Mouse (Mus musculus) macrophage (primary cell): ENCODE data around the gene Insc. TPM values are rescaled to one million over a fixed set of nuclear protein-coding genes. Genes with fewer than 3 reads are reported as not detected.

ENCODE experiments used
- H3K27ac ChIP-seq: fragments of 350-480 bp; formaldehyde crosslinking; 2 replicates; pipeline ENCODE4 v1.9.0; 2021
- H3K36me3 ChIP-seq: fragments of 350-480 bp; formaldehyde crosslinking; 2 replicates; pipeline ENCODE4 v1.9.0; 2021; ENCODE audit errors: inconsistent target
- H3K4me3 ChIP-seq: fragments of 350-480 bp; formaldehyde crosslinking; 2 replicates; pipeline ENCODE4 v1.9.0; 2021; ENCODE audit errors: inconsistent target
- H3K79me2 ChIP-seq: fragments of 350-480 bp; formaldehyde crosslinking; 2 replicates; pipeline ENCODE4 v1.9.0; 2021; ENCODE audit errors: inconsistent target
- WGBS: methylation state at CpG from one replicate; pipeline ENCODE4 v1.1.7; 2026; ENCODE audit warnings: inconsistent platforms; ENCODE audit not compliant: missing documents; 5-methylcytosine and 5-hydroxymethylcytosine counted together
- polyA plus RNA-seq: library from polyadenylated mRNA; stranded (reverse); fragments of 250-400 nt; gene quantifications from 3 replicates; pipeline ENCODE4 v1.2.4, GENCODE M21; 2018; ENCODE audit warnings: inconsistent platforms

Insc gene
- polyA plus RNA-seq, 1 experiment from 2014 or later, result not detected

DNA sequence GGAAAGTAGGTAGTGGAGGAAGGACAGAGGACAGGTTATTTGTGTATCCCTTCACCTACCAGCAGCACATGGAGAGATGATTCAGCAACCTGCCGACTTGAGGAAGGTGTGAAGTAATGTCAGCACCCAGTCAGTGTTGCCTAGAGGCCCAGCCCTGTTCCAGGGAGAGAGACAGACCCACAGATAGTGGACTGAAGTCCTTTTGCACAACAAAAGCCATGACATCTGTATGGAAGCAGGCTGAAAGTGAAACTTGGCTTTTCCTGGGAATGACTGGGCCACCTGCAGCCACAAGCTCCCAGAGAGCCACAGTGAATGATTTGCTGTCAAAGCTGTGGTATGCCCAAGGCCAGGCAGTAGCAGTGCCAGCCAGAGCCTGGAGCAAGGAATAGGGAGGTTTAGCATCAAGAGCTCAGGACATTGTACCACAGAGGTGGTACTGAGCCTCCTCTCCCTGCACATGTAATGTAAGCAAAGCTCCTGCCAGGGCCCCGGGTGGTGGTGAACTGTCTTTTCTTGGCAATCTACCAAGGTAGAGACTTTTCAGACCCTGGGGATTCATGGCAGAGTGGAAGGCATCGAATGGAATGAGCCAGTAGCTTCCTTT lies 1.2 kb downstream of the Insc start:
- WGBS, result 61% methylated on average over 3 of the region's 3 CpGs

DNA sequence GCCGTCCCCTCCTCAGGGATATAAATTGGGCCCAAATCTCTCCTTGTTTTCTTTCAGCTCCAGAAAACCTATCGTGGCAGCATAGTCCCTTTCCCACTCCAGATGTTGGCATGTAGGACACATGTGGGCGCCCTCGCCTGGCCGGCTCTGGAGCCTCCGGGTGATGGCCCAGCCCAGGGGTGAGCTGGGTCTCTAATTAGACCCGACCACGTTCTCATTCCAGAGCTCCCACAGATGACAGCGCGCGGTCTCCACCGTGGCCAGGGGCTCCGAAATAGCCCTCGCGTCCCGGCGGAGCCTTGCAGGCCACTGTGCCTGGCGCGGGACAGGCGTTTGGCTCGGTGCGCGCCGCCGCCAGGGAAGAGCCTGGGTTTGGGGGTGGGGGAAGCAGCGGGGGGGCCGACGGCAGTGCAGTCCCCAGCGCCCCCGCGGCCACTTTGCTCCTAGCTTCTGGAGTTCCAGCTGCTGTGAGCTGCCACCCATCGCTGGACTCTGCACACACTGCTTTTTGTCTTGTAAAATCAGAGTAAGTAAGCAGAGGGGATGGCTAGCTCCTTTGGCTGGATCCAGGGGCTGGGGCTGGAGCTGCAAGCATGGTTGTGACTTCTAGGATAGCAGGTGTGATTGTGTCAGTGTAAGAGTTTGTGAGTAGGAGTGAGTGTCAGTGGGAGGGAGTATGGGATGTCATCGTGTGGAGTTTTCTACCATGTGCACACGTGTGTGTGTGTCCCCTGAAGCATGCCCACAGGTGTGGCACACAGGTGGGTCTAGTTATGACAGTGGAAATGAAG lies 2.2 kb downstream of the Insc start:
- Histone ChIP-seq H3K36me3 (no peaks in the 10 kb centered on the region), H3K79me2 (no peaks in the 10 kb centered on the region), H3K27ac (no peak overlapping the region), H3K4me3 (no peak overlapping the region)
- WGBS, result 12% methylated on average over 34 of the region's 34 CpGs

More for the DNA sequence above, 1.2 kb downstream of the Insc start:
- no peaks in the 10 kb centered on the region for H3K36me3 ChIP-seq
- H3K79me2 ChIP-seq, result no peaks in the 10 kb centered on the region
- no peak overlapping the region for H3K4me3 ChIP-seq
- no peak overlapping the region for H3K27ac ChIP-seq

DNA sequence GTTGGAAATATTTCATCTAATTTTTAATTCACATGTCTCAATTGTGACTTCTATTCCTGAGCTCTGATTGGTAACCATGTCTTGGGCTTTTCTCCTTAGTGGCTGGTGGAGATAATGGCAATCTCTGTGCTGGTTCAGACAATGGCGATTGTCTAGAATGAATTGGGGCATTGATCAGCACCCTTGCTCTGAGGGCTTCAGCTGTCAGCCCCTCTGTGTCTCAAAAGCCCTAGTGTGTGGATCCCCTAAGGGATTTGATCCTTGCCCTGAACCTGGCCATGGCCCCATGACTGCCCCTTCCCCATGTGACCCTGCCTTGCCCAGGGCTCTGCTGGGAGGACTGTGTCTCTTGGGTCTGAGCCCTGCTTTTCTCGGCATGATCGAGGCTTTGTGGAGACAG lies 4.1 kb downstream of the Insc start:
- Histone ChIP-seq H3K4me3 (no peak overlapping the region), H3K79me2 (no peaks in the 10 kb centered on the region), H3K27ac (no peak overlapping the region), H3K36me3 (no peaks in the 10 kb centered on the region)
- 93% methylated on average over 3 of the region's 3 CpGs for WGBS

DNA sequence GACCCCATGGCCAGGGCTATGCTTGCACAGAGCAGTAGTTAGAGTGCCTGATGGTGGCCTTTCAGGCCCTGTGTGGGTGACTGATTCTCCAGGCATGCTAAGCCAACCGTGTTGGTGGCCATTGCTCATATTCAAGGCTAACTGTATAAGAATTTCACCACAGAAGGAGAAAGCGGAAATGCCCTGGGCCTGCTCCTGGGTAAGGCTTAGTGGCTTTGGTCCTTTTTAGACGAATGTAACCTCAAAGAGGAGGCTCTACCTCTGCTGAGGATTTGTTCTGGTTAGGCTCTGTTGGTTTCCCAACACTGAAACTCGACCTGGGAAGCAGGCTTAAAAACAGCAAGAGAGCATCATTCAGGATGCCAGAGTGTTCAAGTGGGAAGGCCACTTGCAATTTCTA lies 4.7 kb downstream of the Insc start:
- no peaks in the 10 kb centered on the region for H3K36me3 ChIP-seq
- no peaks in the 10 kb centered on the region for H3K79me2 ChIP-seq
- WGBS, result 61% methylated on average over 4 of the region's 4 CpGs

GRCm38 (mm10) chr7:114753471-114753870 lies 10.0 kb downstream of the Insc start:
- Histone ChIP-seq H3K27ac (no peak overlapping the region), H3K79me2 (no peaks in the 10 kb centered on the region), H3K4me3 (no peak overlapping the region), H3K36me3 (no peaks in the 10 kb centered on the region)
- 87% methylated on average over 2 of the region's 2 CpGs for WGBS

More for the DNA sequence above, 4.7 kb downstream of the Insc start:
- Histone ChIP-seq H3K27ac (no peak overlapping the region), H3K4me3 (no peak overlapping the region)

GRCm38 (mm10) chr7:114754196-114754595 lies 10.7 kb downstream of the Insc start:
- WGBS, result 54% methylated on average over 1 of the region's 1 CpGs
- H3K36me3 ChIP-seq, result no peaks in the 10 kb centered on the region
- no peaks in the 10 kb centered on the region for H3K79me2 ChIP-seq
- no peak overlapping the region for H3K4me3 ChIP-seq
- no peak overlapping the region for H3K27ac ChIP-seq

DNA sequence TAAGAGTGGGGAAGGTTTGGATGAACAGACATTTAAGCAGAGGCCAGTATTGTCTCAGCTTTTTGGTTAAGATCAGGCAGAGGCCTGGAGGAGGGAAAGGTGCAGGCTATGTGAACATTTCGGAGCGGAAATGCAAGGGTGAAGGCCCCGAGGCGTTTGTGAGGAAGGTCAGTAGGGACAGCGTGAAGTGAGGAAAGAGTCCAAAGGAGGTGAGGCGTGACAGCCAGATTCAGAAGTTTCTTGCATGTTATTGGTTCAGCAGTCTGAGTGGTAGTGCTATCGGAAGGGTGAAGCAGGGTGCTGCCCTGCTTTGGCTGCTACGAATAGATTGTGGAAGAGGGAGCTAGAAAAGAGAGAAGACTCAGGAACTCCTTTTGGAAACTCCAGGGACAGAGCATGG lies 11.1 kb downstream of the Insc start:
- no peak overlapping the region for H3K27ac ChIP-seq
- 95% methylated on average over 8 of the region's 8 CpGs for WGBS
- H3K36me3 ChIP-seq, result no peaks in the 10 kb centered on the region
- no peaks in the 10 kb centered on the region for H3K79me2 ChIP-seq
- no peak overlapping the region for H3K4me3 ChIP-seq

GRCm38 (mm10) chr7:114762660-114763059 lies 19.2 kb downstream of the Insc start:
- no peak overlapping the region for H3K27ac ChIP-seq
- no peak overlapping the region for H3K4me3 ChIP-seq
- no peaks in the 10 kb centered on the region for H3K79me2 ChIP-seq
- 46% methylated on average over 2 of the region's 2 CpGs for WGBS
- H3K36me3 ChIP-seq, result no peaks in the 10 kb centered on the region

DNA sequence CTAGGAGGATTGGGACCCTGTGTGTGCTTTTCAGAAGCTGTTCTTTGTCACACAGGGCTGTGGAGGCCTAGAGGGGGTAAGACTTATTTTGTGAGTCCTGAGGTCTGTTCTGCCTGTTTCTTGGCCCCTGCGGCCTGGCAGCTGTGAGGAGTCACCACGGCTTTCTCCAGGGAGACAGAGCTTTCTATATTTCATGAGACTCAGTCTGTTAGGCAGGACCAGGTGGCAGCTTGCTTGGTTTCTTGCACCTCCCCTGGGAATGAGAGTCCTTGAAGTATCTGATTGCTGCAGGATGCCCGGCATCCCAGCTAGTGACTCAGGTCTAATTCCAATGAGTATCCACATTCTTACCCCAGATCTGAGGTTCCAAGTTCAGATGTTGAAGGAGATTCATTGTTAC lies 21.8 kb downstream of the Insc start:
- H3K36me3 ChIP-seq, result no peaks in the 10 kb centered on the region
- WGBS, result 97% methylated on average over 3 of the region's 3 CpGs
- no peaks in the 10 kb centered on the region for H3K79me2 ChIP-seq
- no peak overlapping the region for H3K27ac ChIP-seq
- no peak overlapping the region for H3K4me3 ChIP-seq

GRCm38 (mm10) chr7:114766523-114766922 lies 23.0 kb downstream of the Insc start:
- Histone ChIP-seq H3K36me3 (no peaks in the 10 kb centered on the region), H3K27ac (no peak overlapping the region), H3K4me3 (no peak overlapping the region), H3K79me2 (no peaks in the 10 kb centered on the region)
- 96% methylated on average over 3 of the region's 3 CpGs for WGBS

DNA sequence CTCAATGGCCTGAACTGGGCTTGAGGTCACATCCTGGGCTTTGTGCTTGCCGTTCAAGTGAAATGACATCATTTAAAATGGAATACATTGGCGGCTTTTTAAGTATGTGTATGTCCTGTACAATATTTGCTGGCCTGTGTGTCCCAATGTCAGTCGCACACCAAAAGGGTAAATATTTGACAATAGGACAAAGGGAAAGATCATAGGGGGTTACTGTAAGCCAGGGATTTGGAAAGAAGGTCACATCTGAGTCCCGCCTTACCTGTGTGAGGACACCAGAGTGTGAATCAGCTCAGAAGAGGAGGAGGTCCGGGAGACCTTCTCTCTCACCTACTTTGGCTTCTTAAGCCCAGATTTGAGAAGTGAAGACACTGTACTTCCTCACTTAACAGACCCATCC lies 25.0 kb downstream of the Insc start:
- no peaks in the 10 kb centered on the region for H3K79me2 ChIP-seq
- no peaks in the 10 kb centered on the region for H3K36me3 ChIP-seq
- no peak overlapping the region for H3K27ac ChIP-seq
- H3K4me3 ChIP-seq, result no peak overlapping the region
- 91% methylated on average over 5 of the region's 5 CpGs for WGBS

DNA sequence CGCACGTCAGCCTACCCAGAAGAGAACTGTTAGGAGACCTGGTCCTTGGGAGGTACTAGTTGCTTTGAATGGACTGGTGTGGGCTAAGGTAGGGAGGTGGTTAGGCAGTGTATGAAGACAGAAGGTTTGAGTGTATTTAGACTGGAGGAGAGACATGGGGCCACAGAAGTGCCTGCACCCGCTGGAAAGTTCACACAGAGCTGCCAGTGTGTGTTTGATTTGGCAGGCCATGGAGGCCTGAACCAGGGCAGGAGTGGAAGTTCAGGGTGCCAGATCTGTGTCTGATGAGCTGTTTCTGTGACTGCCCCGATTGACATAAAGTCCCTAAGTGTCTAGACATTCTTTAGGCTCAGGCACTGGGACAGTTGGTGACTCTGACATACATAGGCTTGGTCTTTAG lies 25.5 kb downstream of the Insc start:
- WGBS, result 95% methylated on average over 4 of the region's 4 CpGs
- H3K4me3 ChIP-seq, result no peak overlapping the region
- no peak overlapping the region for H3K27ac ChIP-seq
- H3K79me2 ChIP-seq, result no peaks in the 10 kb centered on the region
- no peaks in the 10 kb centered on the region for H3K36me3 ChIP-seq

- Histone ChIP-seq H3K79me2 (no peaks in the 10 kb centered on the region), H3K27ac (no peak overlapping the region), H3K4me3 (no peak overlapping the region), H3K36me3 (no peaks in the 10 kb centered on the region)
- WGBS, result 95% methylated on average over 3 of the region's 3 CpGs
Measured at GRCm38 (mm10) chr7:114770586-114770985, 27.1 kb downstream of the Insc start.

DNA sequence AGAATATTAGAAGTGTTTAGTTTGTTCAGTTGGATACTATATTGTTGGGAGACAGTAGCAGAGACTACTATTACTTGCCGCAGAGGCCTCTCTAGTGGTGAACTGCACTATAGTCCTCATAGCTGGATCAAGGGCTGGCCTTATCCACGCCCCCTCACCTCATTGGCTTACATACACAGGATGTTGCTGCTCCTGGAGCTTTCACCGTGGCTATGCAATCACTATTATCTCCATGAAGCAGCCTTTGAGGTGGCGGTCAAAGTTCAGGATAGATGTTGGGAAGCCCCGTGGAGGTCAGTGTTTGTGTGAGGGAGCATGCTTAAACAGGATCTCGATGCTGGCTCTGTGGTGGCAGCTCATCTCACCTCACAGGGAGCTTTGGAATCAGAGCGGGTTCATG lies 28.3 kb downstream of the Insc start:
- no peak overlapping the region for H3K4me3 ChIP-seq
- no peaks in the 10 kb centered on the region for H3K36me3 ChIP-seq
- WGBS, result 86% methylated on average over 7 of the region's 7 CpGs
- no peaks in the 10 kb centered on the region for H3K79me2 ChIP-seq
- no peak overlapping the region for H3K27ac ChIP-seq

GRCm38 (mm10) chr7:114773781-114774180 lies 30.3 kb downstream of the Insc start:
- H3K36me3 ChIP-seq, result no peaks in the 10 kb centered on the region
- no peaks in the 10 kb centered on the region for H3K79me2 ChIP-seq
- 81% methylated on average over 4 of the region's 4 CpGs for WGBS
- no peak overlapping the region for H3K27ac ChIP-seq
- no peak overlapping the region for H3K4me3 ChIP-seq
